ENCODE assay signal across 8 mouse cellular contexts in the genomic region with DNA sequence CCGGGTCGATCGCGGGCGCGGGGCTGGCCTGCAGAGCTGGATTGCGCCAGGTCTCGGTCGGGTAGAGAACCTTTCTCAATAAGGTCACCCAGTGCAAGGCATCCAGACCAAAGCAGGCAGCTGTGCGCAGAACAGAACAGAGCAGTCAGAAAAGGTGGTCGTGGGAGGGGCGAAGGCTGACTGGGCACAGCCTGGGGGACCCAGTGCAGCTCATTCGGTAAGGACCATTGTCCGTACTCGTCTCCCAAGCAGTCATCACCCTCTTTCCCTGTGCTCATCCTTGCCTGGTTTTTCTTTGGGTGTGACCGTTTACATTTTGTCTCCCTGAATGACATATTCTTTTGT. TPM values are rescaled to one million over a fixed set of nuclear protein-coding genes. Genes with fewer than 3 reads are reported as not detected.
A peak's percentile ranks its signal among the peaks of the same experiment; 100 is the strongest.
DNase-seq lines count a peak whose midpoint lies in the region; ATAC-seq lines count a peak whose summit lies in the region.

No protein-coding gene starts in this region.

- peak overlapping the region; percentile 98 for H3K4me3 ChIP-seq in kidney, embryonic 14.5 days (ENCODE audit: low read length)
- H3K4me3 ChIP-seq in embryonic facial prominence, embryonic 11.5 days (ENCODE audit: low read depth, low read length): peak overlapping the region; percentile 98
- H3K4me3 ChIP-seq in hindbrain, embryonic 15.5 days: peak overlapping the region; percentile 86
- H3K4me3 ChIP-seq in midbrain, embryonic 15.5 days: peak overlapping the region; percentile 70

- peaks cover 29% of the 10 kb centered on the region for H3K4me1 ChIP-seq in kidney, embryonic 14.5 days (ENCODE audit: control insufficient read depth, insufficient read depth, low read length)
- H3K4me1 ChIP-seq in embryonic facial prominence, embryonic 11.5 days (ENCODE audit: control insufficient read depth, insufficient read depth, low read length): peaks cover 4% of the 10 kb centered on the region
- peaks cover 43% of the 10 kb centered on the region for H3K4me1 ChIP-seq in hindbrain, embryonic 15.5 days (replicated peaks)
- peaks cover 41% of the 10 kb centered on the region for H3K4me1 ChIP-seq in midbrain, embryonic 15.5 days

- H3K4me2 ChIP-seq in kidney, embryonic 14.5 days (replicated peaks; ENCODE audit: low read depth, low read length): peak overlapping the region; percentile 87
- H3K4me2 ChIP-seq in embryonic facial prominence, embryonic 11.5 days (ENCODE audit: low read depth, low read length): peak overlapping the region; percentile 91
- peak overlapping the region; percentile 94 for H3K4me2 ChIP-seq in hindbrain, embryonic 15.5 days
- H3K4me2 ChIP-seq in midbrain, embryonic 15.5 days: peak overlapping the region; percentile 98

- no peak for DNase-seq in kidney, adult 9 months
- DNase-seq in embryonic facial prominence, embryonic 11.5 days (ENCODE audit: low spot score): no peak
- DNase-seq in T-cell, adult 2 months (ENCODE audit: low spot score): no peak
- DNase-seq in left cerebral cortex, postnatal 36 days (ENCODE audit: low spot score in 2 of 2): no peak

- no peak overlapping the region for H3K27ac ChIP-seq in kidney, embryonic 14.5 days (ENCODE audit: low read depth, low read length)
- no peak overlapping the region for H3K27ac ChIP-seq in embryonic facial prominence, embryonic 11.5 days (replicated peaks; ENCODE audit: low read depth, low read length)
- H3K27ac ChIP-seq in hindbrain, embryonic 15.5 days (replicated peaks): peak overlapping the region; percentile 57
- peak overlapping the region; percentile 75 for H3K27ac ChIP-seq in midbrain, embryonic 15.5 days

- intact Hi-C loops in left cerebral cortex, postnatal 36 days (cut with DNase I): loop anchor here (5.0 to 10.0 kb wide), 4 partner anchors 269 to 436 kb away; no protein-coding TSS in a partner anchor

- WGBS in kidney, embryonic 14.5 days: 4% methylated on average over 16 of the region's 16 CpGs
- WGBS in embryonic facial prominence, embryonic 11.5 days: 3% methylated on average over 16 of the region's 16 CpGs
- under 1% methylated on average over 16 of the region's 16 CpGs for WGBS in hindbrain, embryonic 15.5 days
- WGBS in midbrain, embryonic 15.5 days: 2% methylated on average over 16 of the region's 16 CpGs

- no peaks in the 10 kb centered on the region for H3K9me3 ChIP-seq in kidney, embryonic 14.5 days (ENCODE audit: control insufficient read depth, low read length)
- no peaks in the 10 kb centered on the region for H3K9me3 ChIP-seq in embryonic facial prominence, embryonic 11.5 days (replicated peaks; ENCODE audit: control insufficient read depth, low read length)
- H3K9me3 ChIP-seq in hindbrain, embryonic 15.5 days: no peaks in the 10 kb centered on the region
- H3K9me3 ChIP-seq in midbrain, embryonic 15.5 days: no peaks in the 10 kb centered on the region

- H3K27me3 ChIP-seq in kidney, embryonic 14.5 days (ENCODE audit: control insufficient read depth, insufficient read depth, low read length): no peaks in the 10 kb centered on the region
- H3K27me3 ChIP-seq in embryonic facial prominence, embryonic 11.5 days (ENCODE audit: control insufficient read depth, insufficient read depth, low read length): no peaks in the 10 kb centered on the region
- no peaks in the 10 kb centered on the region for H3K27me3 ChIP-seq in hindbrain, embryonic 15.5 days
- no peaks in the 10 kb centered on the region for H3K27me3 ChIP-seq in midbrain, embryonic 15.5 days (replicated peaks)

- no peak for ATAC-seq in kidney, embryonic 14.5 days (ENCODE audit: low FRiP score, low TSS enrichment)
- peak; percentile 35 for ATAC-seq in embryonic facial prominence, embryonic 11.5 days (replicated peaks; ENCODE audit: insufficient number of reproducible peaks, low FRiP score, low TSS enrichment, low read depth)
- ATAC-seq in hindbrain, embryonic 15.5 days (ENCODE audit: low FRiP score, low read depth): peak; percentile 52
- peak; percentile 41 for ATAC-seq in midbrain, embryonic 15.5 days (replicated peaks)
- ATAC-seq in activated CD4-positive, CD25-positive, alpha-beta regulatory T cell, adult 4 months: no peak

- H3K36me3 ChIP-seq in kidney, embryonic 14.5 days (ENCODE audit: control insufficient read depth, insufficient read depth, low read length): no peaks in the 10 kb centered on the region
- H3K36me3 ChIP-seq in embryonic facial prominence, embryonic 11.5 days (replicated peaks; ENCODE audit: control insufficient read depth, insufficient read depth, low read depth, low read length): no peaks in the 10 kb centered on the region
- H3K36me3 ChIP-seq in hindbrain, embryonic 15.5 days: no peaks in the 10 kb centered on the region
- H3K36me3 ChIP-seq in midbrain, embryonic 15.5 days (replicated peaks): no peaks in the 10 kb centered on the region

- H3K9ac ChIP-seq in kidney, embryonic 14.5 days (ENCODE audit: low read depth, low read length): peak overlapping the region; percentile 55; the same call in 1 of the 2 replicates
- H3K9ac ChIP-seq in embryonic facial prominence, embryonic 11.5 days (replicated peaks; ENCODE audit: low read length): peak overlapping the region; percentile 69
- H3K9ac ChIP-seq in hindbrain, embryonic 15.5 days: peak overlapping the region; percentile 70
- peak overlapping the region; percentile 73 for H3K9ac ChIP-seq in midbrain, embryonic 15.5 days

RNA-seq across cellular contexts. Expression of a gene that starts 0.7 kb away (rescaled TPM):
- 15.4 and 28.0 TPM in 2 replicates for polyA plus RNA-seq in kidney, embryonic 14.5 days (2014; fragmentation: Nextera tagmentation; extraction: Ambion mirVana)
- polyA plus RNA-seq in embryonic facial prominence, embryonic 11.5 days (2014; fragmentation: Nextera tagmentation; extraction: Ambion mirVana): 15.9 and 18.1 TPM in 2 replicates
- polyA plus RNA-seq in hindbrain, embryonic 15.5 days (2015; fragmentation: Nextera tagmentation; extraction: Ambion mirVana): 47.4 and 57.2 TPM in 2 replicates
- polyA plus RNA-seq in midbrain, embryonic 15.5 days (2015; fragmentation: Nextera tagmentation; extraction: Ambion mirVana): 85.3 and 88.3 TPM in 2 replicates
- polyA plus RNA-seq in activated CD4-positive, CD25-positive, alpha-beta regulatory T cell, adult 4 months (2017; shearing (Covaris generic)): under 1 TPM; 0.52 to 0.99 TPM
- total RNA-seq in left cerebral cortex, postnatal 36 days (2021): 10 to 100 TPM; 56.2 to 70.4 TPM

Comparison
In these comparisons a context has a peak if more than half of its experiments do, and no peak if none do; other contexts are left out.
1. ATAC-seq: peak in embryonic facial prominence, embryonic 11.5 days (single experiment), hindbrain, embryonic 15.5 days (single experiment) and midbrain, embryonic 15.5 days (single experiment); none in kidney, embryonic 14.5 days (single experiment) and activated CD4-positive, CD25-positive, alpha-beta regulatory T cell, adult 4 months (single experiment).
2. H3K27ac ChIP-seq: peak in hindbrain, embryonic 15.5 days (single experiment) and midbrain, embryonic 15.5 days (single experiment); none in kidney, embryonic 14.5 days (single experiment) and embryonic facial prominence, embryonic 11.5 days (single experiment).
3. Peak in every context shown above with its lines, with median percentiles within 50 percentile points of each other: H3K4me2 ChIP-seq, H3K4me3 ChIP-seq and H3K9ac ChIP-seq.